20 mouse cellular contexts compared by ENCODE assay signal in the genomic region with DNA sequence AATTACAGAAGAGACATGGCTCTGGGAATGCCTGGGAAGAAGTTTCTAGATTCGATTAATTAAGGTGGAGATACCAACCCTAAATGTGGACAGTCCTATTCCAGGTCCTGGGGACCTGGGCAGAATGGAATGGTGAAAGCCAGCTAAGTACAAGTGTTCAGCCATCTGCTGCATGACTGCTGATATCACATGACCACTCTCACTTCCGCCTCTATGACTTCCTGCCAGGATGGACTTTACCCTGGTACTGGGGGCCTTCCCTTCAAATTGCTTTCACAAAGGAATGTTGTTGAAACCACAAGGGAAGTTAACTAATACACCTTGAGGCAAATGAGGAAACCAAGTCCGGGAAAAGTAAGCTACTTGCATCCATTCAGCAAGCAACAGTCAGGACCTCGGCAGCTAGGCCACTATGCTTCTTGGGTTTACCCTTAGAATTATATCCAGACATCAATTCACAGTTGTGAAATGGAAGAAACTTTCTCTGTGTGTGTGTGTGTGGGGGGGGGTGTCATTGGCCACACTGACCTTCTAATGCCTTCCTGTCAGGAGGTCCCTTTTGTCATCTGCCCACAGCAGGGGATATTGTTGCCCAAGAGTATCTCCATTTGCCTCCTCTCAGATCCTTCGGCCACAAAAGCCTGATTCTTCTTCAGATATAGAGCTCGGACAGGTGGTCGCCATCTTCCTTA.
DNase-seq lines count a peak whose midpoint lies in the region; ATAC-seq lines count a peak whose summit lies in the region.
"Had no signal": no experiment of that assay in that cellular context is flagged by ENCODE, and none has a peak within 500 bp of the region (broad histone marks: within the 10 kb centered on the region; RNA-seq: fewer than 3 reads in every experiment).

No protein-coding gene starts in this region.

- no peak for ATAC-seq in heart, embryonic 11.5 days (replicated peaks; ENCODE audit: insufficient number of reproducible peaks, low FRiP score, low TSS enrichment)
- no peak for ATAC-seq in limb, embryonic 15.5 days (ENCODE audit: insufficient number of reproducible peaks, low FRiP score, low TSS enrichment, low read depth)
- no peak for ATAC-seq in hindbrain, embryonic 13.5 days (ENCODE audit: low FRiP score)
- ATAC-seq: forebrain, postnatal 0 days had no signal

- 58% methylated on average over 7 of the region's 7 CpGs for WGBS in heart, embryonic 11.5 days (ENCODE audit: insufficient replicate concordance)
- 70% methylated on average over 7 of the region's 7 CpGs for WGBS in limb, embryonic 15.5 days
- 71% methylated on average over 7 of the region's 7 CpGs for WGBS in hindbrain, embryonic 13.5 days

- H3K4me1 ChIP-seq in heart, embryonic 11.5 days (ENCODE audit: control insufficient read depth, insufficient read depth, low read length), result no peaks in the 10 kb centered on the region
- H3K4me1 ChIP-seq in limb, embryonic 15.5 days, result 0 out of 2 replicates have a peak, but pooled peaks cover 4% of the 10 kb centered on the region
- H3K4me1 ChIP-seq in hindbrain, embryonic 13.5 days (replicated peaks), result peaks cover 6% of the 10 kb centered on the region; the same call in 1 of the 2 replicates
- H3K4me1 ChIP-seq: embryonic facial prominence, embryonic 13.5 days; heart, embryonic 13.5 days; megakaryocyte, embryonic 14.5 days had no signal

- peak; percentile 92 for DNase-seq in heart, adult 11 months
- DNase-seq in spleen, postnatal 36 days (ENCODE audit: low spot score in 2 of 2), result peak; percentile 42 to 61
- no peak for DNase-seq in spleen, postnatal 14 days (ENCODE audit: low spot score in 2 of 2)
- DNase-seq in right cerebral cortex, postnatal 36 days (ENCODE audit: low spot score in 2 of 2), result no peak
- no peak for DNase-seq in heart, postnatal 4 days
- DNase-seq: cerebellum, adult 9-10 months; forebrain, postnatal 0 days; kidney, adult 9 months; kidney, postnatal 25 days; midbrain, embryonic 14.5 days; right cerebral cortex, postnatal 25 days; thymus, adult 18-20 months had no signal

- no peaks in the 10 kb centered on the region for H3K27me3 ChIP-seq in heart, embryonic 11.5 days (ENCODE audit: control insufficient read depth, insufficient read depth, low read length)
- H3K27me3 ChIP-seq in limb, embryonic 15.5 days, result no peaks in the 10 kb centered on the region
- H3K27me3 ChIP-seq in hindbrain, embryonic 13.5 days, result no peaks in the 10 kb centered on the region
- H3K27me3 ChIP-seq: embryonic facial prominence, embryonic 13.5 days; heart, embryonic 13.5 days; megakaryocyte, embryonic 14.5 days had no signal

- no peaks in the 10 kb centered on the region for H3K36me3 ChIP-seq in heart, embryonic 11.5 days (ENCODE audit: control insufficient read depth, insufficient read depth, low read length)
- H3K36me3 ChIP-seq in limb, embryonic 15.5 days, result no peaks in the 10 kb centered on the region
- H3K36me3 ChIP-seq in hindbrain, embryonic 13.5 days, result no peaks in the 10 kb centered on the region
- H3K36me3 ChIP-seq: embryonic facial prominence, embryonic 13.5 days; heart, embryonic 13.5 days had no signal

- no peak overlapping the region for H3K4me2 ChIP-seq in heart, embryonic 11.5 days
- no peak overlapping the region for H3K4me2 ChIP-seq in limb, embryonic 15.5 days
- no peak overlapping the region for H3K4me2 ChIP-seq in hindbrain, embryonic 13.5 days
- H3K4me2 ChIP-seq: embryonic facial prominence, embryonic 13.5 days; heart, embryonic 13.5 days had no signal

- no peak overlapping the region for H3K27ac ChIP-seq in heart, embryonic 11.5 days (ENCODE audit: low read depth, low read length)
- H3K27ac ChIP-seq in limb, embryonic 15.5 days, result peak overlapping the region; percentile 61
- H3K27ac ChIP-seq in hindbrain, embryonic 13.5 days, result no peak overlapping the region
- H3K27ac ChIP-seq: embryonic facial prominence, embryonic 13.5 days; heart, embryonic 13.5 days; liver, embryonic 14.5 days had no signal

- no peak overlapping the region for H3K9ac ChIP-seq in heart, embryonic 11.5 days (ENCODE audit: low read depth, low read length)
- H3K9ac ChIP-seq in limb, embryonic 15.5 days, result no peak overlapping the region
- H3K9ac ChIP-seq in hindbrain, embryonic 13.5 days, result no peak overlapping the region
- H3K9ac ChIP-seq: embryonic facial prominence, embryonic 13.5 days; forebrain, postnatal 0 days; heart, embryonic 13.5 days; liver, embryonic 14.5 days had no signal

- no peaks in the 10 kb centered on the region for H3K9me3 ChIP-seq in heart, embryonic 11.5 days (replicated peaks; ENCODE audit: control insufficient read depth, low read length)
- no peaks in the 10 kb centered on the region for H3K9me3 ChIP-seq in limb, embryonic 15.5 days
- H3K9me3 ChIP-seq in hindbrain, embryonic 13.5 days, result no peaks in the 10 kb centered on the region
- H3K9me3 ChIP-seq: embryonic facial prominence, embryonic 13.5 days; heart, embryonic 13.5 days had no signal

- no peak overlapping the region for H3K4me3 ChIP-seq in heart, embryonic 11.5 days (ENCODE audit: low read depth, low read length)
- H3K4me3 ChIP-seq in limb, embryonic 15.5 days, result no peak overlapping the region
- H3K4me3 ChIP-seq in hindbrain, embryonic 13.5 days, result no peak overlapping the region
- H3K4me3 ChIP-seq: embryonic facial prominence, embryonic 13.5 days; heart, embryonic 13.5 days; megakaryocyte, embryonic 14.5 days; myocyte had no signal

Comparison
In these comparisons a context has a peak if more than half of its experiments do, and no peak if none do; other contexts are left out.
1. DNase-seq: peak in heart, adult 11 months (single experiment) and spleen, postnatal 36 days (2 of 2); none in spleen, postnatal 14 days (0 of 2), right cerebral cortex, postnatal 36 days (0 of 2) and heart, postnatal 4 days (single experiment).